Mouse (Mus musculus) neural tube, embryonic 13.5 days (tissue): ENCODE results near the gene Adam17. TPM values are rescaled to one million over a fixed set of nuclear protein-coding genes. Genes with fewer than 3 reads are reported as not detected.
"Not testable (repeated sequence)": the region's sequence is repeated elsewhere in the genome, so short reads cannot be mapped to it uniquely, and the experiment has no call there.

ENCODE experiments used
- ATAC-seq: fragments of 200-750 bp; cut with Nextera tagmentation; 2 replicates; pipeline ENCODE4 v1.8.0; 2017; ENCODE audit warnings: low read depth, mild to moderate bottlenecking, moderate TSS enrichment, moderate library complexity
- H3K27ac ChIP-seq: fragments of 300-500 bp; sonication (generic); replicated peaks from 2 replicates; pipeline ENCODE4 v1.5.1; 2015; ENCODE audit warnings: moderate library complexity, mild to moderate bottlenecking, inconsistent platforms
- H3K27me3 ChIP-seq: fragments of 300-500 bp; sonication (generic); 2 replicates; pipeline ENCODE4 v1.6.1; 2015; ENCODE audit warnings: mild to moderate bottlenecking, inconsistent platforms
- H3K36me3 ChIP-seq: fragments of 300-500 bp; sonication (generic); 2 replicates; pipeline ENCODE4 v1.6.1; 2015; ENCODE audit warnings: mild to moderate bottlenecking, inconsistent platforms
- H3K4me1 ChIP-seq: fragments of 300-500 bp; sonication (generic); replicated peaks from 2 replicates; pipeline ENCODE4 v1.6.1; 2015; ENCODE audit warnings: inconsistent platforms
- H3K4me2 ChIP-seq: fragments of 300-500 bp; sonication (generic); 2 replicates; pipeline ENCODE4 v1.6.1; 2015; ENCODE audit warnings: inconsistent platforms, mild to moderate bottlenecking, moderate library complexity
- H3K4me3 ChIP-seq: fragments of 300-500 bp; sonication (generic); 2 replicates; pipeline ENCODE4 v1.5.1; 2015; ENCODE audit warnings: mild to moderate bottlenecking, inconsistent platforms
- H3K9ac ChIP-seq: fragments of 300-500 bp; sonication (generic); 2 replicates; pipeline ENCODE4 v1.6.1; 2015; ENCODE audit warnings: moderate library complexity, mild to moderate bottlenecking, inconsistent platforms
- H3K9me3 ChIP-seq: fragments of 300-500 bp; sonication (generic); 2 replicates; pipeline ENCODE4 v1.6.1; 2016; ENCODE audit warnings: inconsistent platforms
- WGBS: fragments of 180-500 bp; shearing (Covaris S2); methylation state at CpG from one replicate; pipeline ENCODE4 v1.1.7; 2015; 5-methylcytosine and 5-hydroxymethylcytosine counted together
- polyA plus RNA-seq: library from polyadenylated mRNA; unstranded; fragments of >200 nt; fragmentation: Nextera tagmentation; extraction: Ambion mirVana; gene quantifications from 2 replicates; pipeline ENCODE4 v1.2.1, GENCODE M21; 2015

The Adam17 gene
- 22.0 and 23.1 TPM in 2 replicates for polyA plus RNA-seq

- Histone ChIP-seq H3K9me3 (no peaks in the 10 kb centered on the region), H3K27ac (peak within 1 kb of the TSS; percentile 97), H3K4me2 (peak within 1 kb of the TSS; percentile 88), H3K27me3 (no peaks in the 10 kb centered on the region), H3K9ac (peak within 1 kb of the TSS; percentile 91), H3K4me3 (peak within 1 kb of the TSS; percentile 74), H3K4me1 (peaks cover 15% of the 10 kb centered on the region), H3K36me3 (no peaks in the 10 kb centered on the region)
- WGBS = under 1% methylated on average over 55 of the region's 55 CpGs
- peak; percentile 98 for ATAC-seq
Observed at GRCm38 (mm10) chr12:21373100-21373819, at the start of gene Adam17. Gene Adam17 (minus strand): TSS chr12:21373632.

GRCm38 (mm10) chr12:21418621-21419131 is 45.2 kb upstream of the Adam17 start:
- Histone ChIP-seq H3K27ac (peak overlapping the region; percentile 95), H3K9me3 (no peaks in the 10 kb centered on the region), H3K9ac (peak overlapping the region; percentile 81), H3K4me1 (peaks cover 32% of the 10 kb centered on the region), H3K27me3 (no peaks in the 10 kb centered on the region), H3K4me3 (peak overlapping the region; percentile 93), H3K36me3 (peaks cover 15% of the 10 kb centered on the region), H3K4me2 (peak overlapping the region; percentile 59)
- WGBS = 30% methylated on average over 10 of the region's 11 CpGs
- no peak for ATAC-seq

- Histone ChIP-seq H3K27me3 (no peaks in the 10 kb centered on the region), H3K9ac (peak overlapping the region; percentile 81)
- 5% methylated on average over 10 of the region's 10 CpGs for WGBS
Observed at GRCm38 (mm10) chr12:21418083-21418482, 44.7 kb upstream of the Adam17 start.

GRCm38 (mm10) chr12:21417100-21418070 is 44.0 kb upstream of the Adam17 start, which contains the start of gene Ywhaq:
Gene Ywhaq (minus strand): TSS chr12:21417637.
- Histone ChIP-seq H3K36me3 (peaks cover 27% of the 10 kb centered on the region), H3K4me2 (peak within 1 kb of the TSS; percentile 88), H3K27me3 (no peaks in the 10 kb centered on the region), H3K4me3 (peak within 1 kb of the TSS; percentile 93), H3K27ac (peak within 1 kb of the TSS; percentile 100), H3K9ac (peak within 1 kb of the TSS; percentile 99), H3K4me1 (peaks cover 32% of the 10 kb centered on the region), H3K9me3 (peaks cover 11% of the 10 kb centered on the region)
- WGBS = under 1% methylated on average over 92 of the region's 103 CpGs
- peak; percentile 100 for ATAC-seq

More at GRCm38 (mm10) chr12:21418083-21418482, 44.7 kb upstream of the Adam17 start:
- Histone ChIP-seq H3K4me1 (peaks cover 32% of the 10 kb centered on the region), H3K4me2 (peak overlapping the region; percentile 59), H3K9me3 (peaks cover 4% of the 10 kb centered on the region), H3K27ac (peak overlapping the region; percentile 95), H3K4me3 (peak overlapping the region; percentile 93), H3K36me3 (peaks cover 20% of the 10 kb centered on the region)
- no peak for ATAC-seq

- 0% methylated on average over 13 of the region's 15 CpGs for WGBS
- Histone ChIP-seq H3K4me1 (peaks cover 32% of the 10 kb centered on the region), H3K4me2 (peak overlapping the region; percentile 88), H3K9ac (peak overlapping the region; percentile 99), H3K27ac (peak overlapping the region; percentile 100), H3K36me3 (peaks cover 36% of the 10 kb centered on the region), H3K4me3 (peak overlapping the region; percentile 93), H3K27me3 (no peaks in the 10 kb centered on the region), H3K9me3 (peaks cover 17% of the 10 kb centered on the region)
- no peak for ATAC-seq
Observed at GRCm38 (mm10) chr12:21416506-21416905, 43.1 kb upstream of the Adam17 start.

GRCm38 (mm10) chr12:21410620-21411019 is 37.2 kb upstream of the Adam17 start:
- Histone ChIP-seq H3K4me3 (no peak overlapping the region), H3K9ac (no peak overlapping the region), H3K27me3 (no peaks in the 10 kb centered on the region), H3K36me3 (peaks cover 87% of the 10 kb centered on the region), H3K4me1 (peaks cover 17% of the 10 kb centered on the region), H3K27ac (no peak overlapping the region), H3K9me3 (peaks cover 36% of the 10 kb centered on the region), H3K4me2 (no peak overlapping the region)
- ATAC-seq = no peak
- 98% methylated on average over 2 of the region's 2 CpGs for WGBS

- Histone ChIP-seq H3K9ac (no peak overlapping the region), H3K27me3 (no peaks in the 10 kb centered on the region), H3K27ac (no peak overlapping the region), H3K4me1 (peaks cover 8% of the 10 kb centered on the region), H3K36me3 (peaks cover 87% of the 10 kb centered on the region), H3K9me3 (peaks cover 36% of the 10 kb centered on the region), H3K4me3 (no peak overlapping the region), H3K4me2 (no peak overlapping the region)
- no peak for ATAC-seq
- WGBS = 95% methylated on average over 3 of the region's 3 CpGs
Observed at GRCm38 (mm10) chr12:21409651-21410050, 36.2 kb upstream of the Adam17 start.

- H3K27me3 ChIP-seq = no peaks in the 10 kb centered on the region
- WGBS = 97% methylated on average over 2 of the region's 2 CpGs
- no peak for ATAC-seq
- H3K9me3 ChIP-seq = peaks cover 36% of the 10 kb centered on the region
- no peak overlapping the region for H3K27ac ChIP-seq
- peaks cover 82% of the 10 kb centered on the region for H3K36me3 ChIP-seq
- no peak overlapping the region for H3K9ac ChIP-seq
- peaks cover under 1% of the 10 kb centered on the region; the same call in 1 of the 2 replicates for H3K4me1 ChIP-seq
- no peak overlapping the region for H3K4me3 ChIP-seq
- no peak overlapping the region for H3K4me2 ChIP-seq
Observed at GRCm38 (mm10) chr12:21408789-21409367, 35.4 kb upstream of the Adam17 start.

GRCm38 (mm10) chr12:21402771-21403170 is 29.3 kb upstream of the Adam17 start:
- H3K27ac ChIP-seq = no peak overlapping the region
- H3K9me3 ChIP-seq = no peaks in the 10 kb centered on the region
- WGBS = 98% methylated on average over 5 of the region's 5 CpGs
- peaks cover 59% of the 10 kb centered on the region for H3K36me3 ChIP-seq
- H3K4me3 ChIP-seq = no peak overlapping the region
- H3K9ac ChIP-seq = no peak overlapping the region
- ATAC-seq = no peak
- no peaks in the 10 kb centered on the region for H3K4me1 ChIP-seq
- no peaks in the 10 kb centered on the region for H3K27me3 ChIP-seq
- H3K4me2 ChIP-seq = no peak overlapping the region

- no peak for ATAC-seq
- Histone ChIP-seq H3K36me3 (peaks cover 36% of the 10 kb centered on the region), H3K4me3 (no peak overlapping the region), H3K27ac (no peak overlapping the region), H3K4me2 (no peak overlapping the region), H3K9ac (no peak overlapping the region), H3K4me1 (peaks cover 3% of the 10 kb centered on the region; the same call in 1 of the 2 replicates), H3K27me3 (no peaks in the 10 kb centered on the region), H3K9me3 (no peaks in the 10 kb centered on the region)
- 94% methylated on average over 2 of the region's 2 CpGs for WGBS
Observed at GRCm38 (mm10) chr12:21386201-21386600, 12.8 kb upstream of the Adam17 start.

- not testable (repeated sequence) for H3K4me1 ChIP-seq, H3K4me2 ChIP-seq, H3K27me3 ChIP-seq, H3K9ac ChIP-seq, H3K36me3 ChIP-seq, ATAC-seq, H3K27ac ChIP-seq, H3K4me3 ChIP-seq, H3K9me3 ChIP-seq
- WGBS = 88% methylated on average over 6 of the region's 6 CpGs
Observed at GRCm38 (mm10) chr12:21378765-21379346, 5.4 kb upstream of the Adam17 start.
